Mouse (Mus musculus): ENCODE data around the gene Olfr1510. TPM values are rescaled to one million over a fixed set of nuclear protein-coding genes. Genes with fewer than 3 reads are reported as not detected.
"Not testable (repeated sequence)": the region's sequence is repeated elsewhere in the genome, so short reads cannot be mapped to it uniquely, and the experiment has no call there.

Gene Olfr1510
- polyA plus RNA-seq (2017; shearing (Covaris generic)) = under 1 TPM in 1 of 3 experiments, not detected in 2; 0.17 TPM

DNA sequence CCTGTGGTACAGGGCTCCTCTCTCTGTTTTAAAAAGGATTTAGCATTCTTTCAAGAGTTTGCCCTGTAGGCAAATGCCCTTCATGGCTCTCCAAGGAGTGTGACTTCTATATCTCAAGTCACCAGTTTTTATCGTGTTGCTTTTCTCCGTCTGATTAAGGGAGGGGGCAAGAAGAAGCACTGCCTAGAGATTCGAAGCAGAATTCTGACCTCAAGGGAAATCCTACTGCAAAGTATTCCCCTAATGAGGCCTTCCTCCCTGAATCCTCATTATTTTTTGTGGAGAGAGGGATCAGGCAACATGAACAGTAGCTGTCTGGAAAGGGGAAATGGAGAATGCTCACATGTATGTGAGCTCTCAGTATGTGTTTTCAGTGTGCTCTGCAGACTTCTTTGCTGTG lies at the start of gene Olfr1510:
Gene Olfr1510 (minus strand): TSS at position 101 of the 400 bp plus-strand sequence.
- no peak for ATAC-seq

- no peak for ATAC-seq
Measured at GRCm38 (mm10) chr14:52461928-52462327, 47.8 kb upstream of the Olfr1510 start.

DNA sequence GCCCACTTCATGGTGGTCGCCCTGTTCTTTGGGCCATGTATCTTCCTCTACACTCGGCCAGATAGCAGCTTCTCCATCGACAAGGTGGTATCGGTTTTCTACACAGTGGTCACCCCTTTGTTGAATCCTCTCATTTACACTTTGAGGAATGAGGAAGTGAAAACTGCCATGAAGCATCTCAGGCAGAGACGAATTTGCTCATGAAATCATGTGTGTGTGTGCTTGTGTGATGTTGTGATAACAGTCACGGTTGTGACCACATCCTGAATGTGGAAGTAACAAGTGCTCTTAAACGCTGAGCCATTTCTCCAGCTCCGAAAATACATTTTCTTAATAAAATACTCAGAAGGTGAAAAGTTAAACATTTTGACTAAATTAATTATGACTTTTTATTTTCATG lies 37.0 kb upstream of the Olfr1510 start:
- ATAC-seq = no peak

- no peak for ATAC-seq
Measured at GRCm38 (mm10) chr14:52442690-52443089, 28.5 kb upstream of the Olfr1510 start, which contains the start of gene Olfr1509. Olfr1509 (plus strand) TSS chr14:52442990.

GRCm38 (mm10) chr14:52427686-52428085 lies 13.5 kb upstream of the Olfr1510 start:
- ATAC-seq = no peak

GRCm38 (mm10) chr14:52410142-52410919 lies 3.8 kb downstream of the Olfr1510 start:
- not testable (repeated sequence) for ATAC-seq

GRCm38 (mm10) chr14:52397279-52397678 lies 16.9 kb downstream of the Olfr1510 start, which contains the start of gene Olfr1511:
Olfr1511 (minus strand) TSS chr14:52397379.
- no peak for ATAC-seq

DNA sequence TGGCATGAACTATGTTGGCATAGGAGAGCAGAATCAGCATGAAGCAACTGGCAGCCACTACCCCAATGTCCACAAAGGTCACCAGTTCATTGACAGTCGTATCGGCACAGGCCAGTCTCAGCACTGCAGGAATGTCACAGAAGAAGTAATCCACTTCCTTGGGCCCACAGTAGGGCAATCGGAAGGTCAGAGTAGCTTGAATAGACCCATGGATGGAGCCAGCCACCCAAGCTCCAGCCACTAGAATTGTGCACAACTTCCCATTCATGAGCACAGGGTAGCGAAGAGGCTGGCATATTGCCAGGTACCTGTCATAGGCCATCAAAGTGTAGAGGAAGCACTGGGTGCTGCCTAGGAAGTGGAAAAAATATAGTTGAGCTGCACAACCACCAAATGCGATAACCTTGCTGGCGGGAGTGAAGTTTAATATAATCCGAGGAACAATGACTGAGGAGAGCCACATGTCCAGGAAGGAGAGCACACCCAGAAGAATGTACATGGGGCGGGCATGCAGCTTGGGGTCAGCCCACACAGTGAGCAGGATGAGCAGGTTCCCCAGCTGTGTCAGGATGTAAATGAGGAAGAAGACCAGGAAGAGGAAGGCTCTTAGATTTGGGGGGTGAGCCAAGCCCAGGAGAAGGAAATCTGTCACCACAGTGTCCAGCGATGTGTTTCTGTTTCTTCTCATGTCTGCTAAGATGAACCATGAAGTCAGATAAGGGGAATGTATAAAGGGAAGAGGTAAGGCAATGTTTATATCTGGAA lies 23.9 kb downstream of the Olfr1510 start:
- not testable (repeated sequence) for ATAC-seq

DNA sequence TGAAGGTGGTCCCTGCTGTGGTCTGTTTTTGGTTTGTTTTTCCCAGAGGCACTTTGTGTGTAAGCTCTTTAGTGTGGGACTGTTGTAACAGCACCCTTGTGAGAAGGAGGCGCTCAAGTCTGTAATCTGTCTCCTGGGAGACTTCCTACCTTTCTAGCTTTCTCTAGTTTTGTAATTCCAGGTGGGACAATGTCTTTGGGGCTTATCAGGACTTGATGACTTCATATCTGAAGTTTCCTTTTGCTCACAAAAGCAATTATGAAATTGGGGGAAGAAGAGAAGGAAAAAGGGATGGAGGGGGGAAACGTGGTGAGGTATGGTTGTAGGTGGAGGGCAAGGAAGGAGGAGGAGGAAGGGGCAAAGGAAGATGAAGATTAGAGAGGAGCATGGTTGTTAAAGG lies 35.1 kb downstream of the Olfr1510 start, which contains the start of gene Olfr1512:
Gene Olfr1512 (minus strand): TSS at position 101 of the 400 bp plus-strand sequence.
- no peak for ATAC-seq

GRCm38 (mm10) chr14:52368741-52369140 lies 45.4 kb downstream of the Olfr1510 start:
- ATAC-seq = no peak

Other genes starting within 250 kb of the Olfr1510 start
- 10 to 100 TPM; 44.2 to 48.2 (median 46.3) TPM for gene Supt16, start 217.0 kb downstream of the Olfr1510 start, polyA plus RNA-seq (2017; shearing (Covaris generic))
- 10 to 100 TPM; 61.5 to 84.9 (median 76.6) TPM for gene Chd8, start 156.6 kb downstream of the Olfr1510 start, polyA plus RNA-seq (2017; shearing (Covaris generic))
- gene Tox4, start 135.2 kb downstream of the Olfr1510 start, polyA plus RNA-seq (2017; shearing (Covaris generic)) = 10 to 100 TPM; 72.4 to 95.3 (median 75.9) TPM
- 10 to 100 TPM; 17.2 to 25.9 (median 23.6) TPM for gene Rab2b, start 134.8 kb downstream of the Olfr1510 start, polyA plus RNA-seq (2017; shearing (Covaris generic))
- 10 to 100 TPM; 37.5 to 63.7 (median 40.4) TPM for gene Mettl3, start 109.2 kb downstream of the Olfr1510 start, polyA plus RNA-seq (2017; shearing (Covaris generic))
- gene Sall2, start 85.6 kb downstream of the Olfr1510 start, polyA plus RNA-seq (2017; shearing (Covaris generic)) = 1 to 10 TPM; 1.5 to 4.4 (median 3.9) TPM
- gene Olfr1513, start 58.0 kb downstream of the Olfr1510 start, polyA plus RNA-seq (2017; shearing (Covaris generic)) = not detected
- gene Olfr1512, start 35.2 kb downstream of the Olfr1510 start, polyA plus RNA-seq (2017; shearing (Covaris generic)) = not detected
- not detected for gene Olfr1511, start 17.0 kb downstream of the Olfr1510 start, polyA plus RNA-seq (2017; shearing (Covaris generic))
- gene Olfr1509, start 28.6 kb upstream of the Olfr1510 start, polyA plus RNA-seq (2017; shearing (Covaris generic)) = not detected
- not detected for gene Olfr1508, start 53.1 kb upstream of the Olfr1510 start, polyA plus RNA-seq (2017; shearing (Covaris generic))
- under 1 TPM in 1 of 3 experiments, not detected in 2; 0.63 TPM for gene Olfr1507, start 81.4 kb upstream of the Olfr1510 start, polyA plus RNA-seq (2017; shearing (Covaris generic))

Measured in inflammation-experienced regulatory T-cells, adult 6 months (primary cell).